Mouse (Mus musculus): ENCODE measurements at regions not wholly inside any gene's neighbourhood (a gene's known extent, or its start where the extent isn't known, plus 50 kb on each side); places are given as distances from the start of the nearest gene placed in this dataset.
A peak's percentile ranks its signal among the peaks of the same experiment; 100 is the strongest.
"Not testable (repeated sequence)": the region's sequence is repeated elsewhere in the genome, so short reads cannot be mapped to it uniquely, and the experiment has no call there.

DNA sequence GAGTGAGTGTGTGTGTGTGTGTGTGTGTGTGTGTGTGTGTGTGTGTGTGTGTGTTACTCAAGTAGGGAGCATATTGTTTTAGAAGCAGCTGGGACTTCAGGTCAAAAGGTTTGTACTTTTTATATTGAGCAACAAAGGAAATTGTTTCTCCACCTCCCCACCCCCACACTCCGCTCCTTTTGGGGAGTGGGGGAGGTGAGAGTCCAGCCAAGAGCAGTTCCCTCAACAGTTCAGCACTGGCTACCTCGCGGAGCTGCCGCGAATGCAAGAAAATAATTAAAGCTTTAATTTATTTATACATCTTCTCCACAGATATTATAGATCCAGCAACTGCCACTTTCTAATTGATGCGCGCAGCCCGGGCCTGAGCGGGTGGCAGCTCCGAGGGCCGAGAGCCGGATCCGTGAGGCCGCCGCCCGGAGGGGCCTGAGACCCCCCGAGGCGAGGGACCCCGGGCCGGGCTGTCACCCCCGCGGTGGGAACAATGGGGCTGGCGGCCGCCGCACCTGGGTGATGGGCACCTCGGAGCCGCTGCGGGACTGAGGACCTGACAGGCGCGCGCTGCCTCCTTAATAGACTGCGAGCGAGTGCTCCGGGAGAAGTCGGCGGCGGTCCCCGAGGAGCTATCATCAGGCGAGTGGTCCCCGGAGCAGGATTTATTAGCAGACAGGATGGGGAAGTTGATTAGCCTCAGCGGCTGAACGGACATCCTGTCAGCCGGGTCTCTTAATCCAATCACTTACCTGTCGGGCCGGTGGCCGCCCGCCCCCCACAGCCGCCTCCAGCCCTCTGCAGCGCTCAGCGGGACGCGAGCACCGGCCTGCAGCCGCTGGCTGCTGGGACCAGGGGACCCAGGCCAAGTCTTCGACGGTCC is 124.4 kb downstream of the Melk start:
- peak; percentile 71 for DNase-seq

DNA sequence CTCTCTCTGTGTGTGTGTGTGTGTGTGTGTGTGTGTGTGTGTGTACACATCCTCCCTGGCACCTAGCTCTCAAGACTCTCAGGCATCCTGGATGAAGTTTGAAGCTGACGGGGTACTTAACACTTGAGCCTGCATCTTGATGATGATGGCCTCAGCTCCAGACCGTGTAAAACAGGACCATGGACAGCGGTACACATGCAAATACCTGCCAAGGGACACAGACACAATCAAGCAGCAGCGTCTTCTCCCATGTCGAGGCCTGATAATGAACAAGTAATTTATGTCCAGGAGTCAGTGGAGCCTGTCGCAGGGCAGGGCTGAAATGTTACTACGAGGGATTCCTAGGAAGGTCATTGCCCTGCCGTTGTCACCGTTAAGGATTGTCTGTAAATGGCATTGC is 133.9 kb downstream of the Melk start:
- DNase-seq = peak; percentile 72

DNA sequence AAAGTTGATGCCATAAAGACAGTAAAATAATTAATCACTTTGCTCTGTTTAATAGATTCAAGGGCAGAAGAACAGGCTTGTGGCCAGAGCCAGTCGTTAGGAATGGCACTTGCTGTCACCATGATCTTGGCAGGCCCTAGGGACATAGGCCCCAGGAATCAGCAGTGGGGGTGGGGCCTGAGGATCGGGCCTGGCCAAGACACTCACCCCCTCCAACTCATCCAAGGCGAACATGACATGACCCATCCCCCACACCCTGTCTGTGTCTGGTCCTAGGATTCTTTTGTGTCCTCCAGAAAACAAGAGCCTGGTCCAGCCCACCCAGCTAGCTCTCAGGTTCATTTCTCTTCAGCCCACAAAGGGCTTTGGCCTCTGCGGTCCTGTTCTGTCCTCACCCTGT is 144.8 kb downstream of the Melk start:
- DNase-seq = no peak

DNA sequence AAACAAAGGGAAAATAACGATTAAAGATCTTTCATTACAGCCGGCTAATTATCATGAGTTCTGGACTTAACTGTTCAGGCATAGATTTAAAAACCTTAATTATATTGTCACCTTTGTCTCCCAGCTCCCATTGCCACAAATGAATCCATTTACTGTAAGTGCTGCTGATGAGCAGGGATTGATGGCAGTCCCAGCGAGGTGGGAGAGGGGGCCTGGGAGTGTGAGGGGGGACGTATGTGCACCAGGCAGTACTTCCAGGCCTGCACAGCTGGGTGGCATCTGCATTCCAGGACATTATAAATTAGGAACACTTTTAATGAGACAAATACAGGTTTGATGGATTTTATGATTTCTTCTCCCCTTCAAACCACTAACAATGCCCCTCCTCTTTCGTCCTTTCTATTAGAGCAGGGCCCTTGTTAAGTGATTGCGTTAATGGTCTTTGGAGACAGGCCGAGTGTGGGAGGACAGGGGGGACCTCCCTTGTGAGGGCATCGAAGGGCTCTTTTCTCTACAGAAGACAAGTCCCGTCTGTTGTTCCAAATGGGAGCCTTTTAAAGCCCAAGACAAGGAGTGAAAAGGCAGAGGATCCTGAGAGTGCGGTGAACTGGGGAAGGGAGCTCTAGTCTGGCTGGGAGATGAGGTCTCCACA is 150.3 kb downstream of the Melk start:
- DNase-seq = no peak

DNA sequence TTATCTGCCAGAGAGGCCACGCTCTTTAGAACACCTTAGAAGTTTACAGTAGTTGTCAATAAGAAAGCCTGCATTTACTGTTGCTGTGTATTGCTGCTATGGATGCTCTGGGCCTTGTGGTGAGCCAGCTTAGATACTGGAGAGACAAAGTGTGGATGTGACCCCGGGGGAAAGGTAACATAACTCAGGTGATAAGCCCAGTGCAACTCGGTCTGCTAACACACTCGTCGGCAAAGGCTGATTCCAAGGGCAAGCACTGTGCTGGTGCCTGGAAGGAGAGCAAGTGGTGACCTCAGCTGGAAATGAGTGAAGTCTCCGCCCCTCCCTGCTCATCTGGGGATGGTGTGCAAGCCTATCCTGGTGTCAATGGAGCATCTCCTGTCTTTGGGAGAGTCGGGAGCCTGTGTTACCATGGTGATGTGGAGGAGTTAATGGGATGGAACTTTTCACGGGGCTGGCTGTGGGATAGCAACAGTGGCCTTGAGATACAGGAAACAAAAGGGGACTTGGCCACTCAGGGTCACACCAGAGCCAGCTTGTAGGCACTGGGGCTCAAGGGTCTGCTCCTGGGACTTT is 151.5 kb downstream of the Melk start:
- DNase-seq = peak; percentile 34

DNA sequence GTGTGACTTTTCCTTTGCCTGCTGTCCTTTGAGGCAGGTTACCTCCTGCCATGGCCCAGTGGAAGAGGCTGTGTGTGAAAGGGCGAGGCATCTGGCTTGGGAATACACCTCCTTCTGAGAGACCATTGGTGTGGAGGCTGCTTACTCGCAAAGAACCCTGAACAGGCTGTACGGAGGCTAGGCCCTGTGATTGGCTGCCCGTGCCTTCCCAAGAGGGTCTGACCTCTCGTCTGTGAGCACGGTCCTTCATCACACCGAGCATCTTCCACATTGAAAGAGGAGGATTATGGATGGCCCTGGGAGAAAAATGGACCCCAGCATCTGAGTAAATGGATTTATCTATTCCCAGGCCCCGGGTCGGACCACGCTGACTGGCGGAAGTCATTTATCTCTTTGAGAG is 152.9 kb downstream of the Melk start:
- DNase-seq = no peak

DNA sequence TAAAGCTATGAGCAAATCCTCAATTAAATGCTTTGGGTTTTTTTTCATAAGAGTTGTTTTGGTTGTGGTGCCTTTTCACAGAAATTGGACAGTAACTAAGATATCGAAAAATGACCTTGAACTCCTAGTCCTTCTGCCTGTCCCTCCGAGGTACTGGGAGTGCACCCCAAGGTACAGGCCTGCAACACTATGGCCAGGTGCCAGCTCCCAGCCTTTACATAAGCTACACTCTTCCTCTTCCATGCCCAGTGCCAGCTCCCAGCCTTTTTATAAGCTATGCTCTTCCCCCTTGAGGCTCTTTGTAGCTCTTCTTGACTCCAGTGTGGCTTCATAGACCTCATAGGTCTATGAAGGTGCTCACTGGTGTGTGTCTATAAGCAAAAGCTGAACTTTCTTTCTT is 155.2 kb downstream of the Melk start:
- no peak for DNase-seq

DNA sequence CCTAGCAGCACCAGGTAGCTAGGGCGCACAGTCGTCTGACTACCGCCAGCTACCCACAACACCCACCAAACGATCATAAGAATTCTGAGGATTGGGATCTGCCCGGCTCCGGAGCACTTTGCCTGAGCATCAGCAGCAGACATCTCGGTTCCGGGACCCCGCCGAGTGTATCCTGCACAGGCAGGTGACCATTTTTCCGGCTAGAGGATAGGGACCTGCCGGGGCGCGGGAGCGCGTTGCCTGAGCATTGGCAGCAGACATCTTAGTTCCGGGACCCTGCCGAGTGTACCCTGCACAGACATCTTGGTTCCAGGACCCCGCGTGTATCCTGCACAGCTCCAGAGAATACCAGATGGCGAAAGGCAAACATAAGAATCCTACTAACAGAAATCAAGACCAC is 172.8 kb downstream of the Melk start:
- not testable (repeated sequence) for DNase-seq

Data from embryo, embryonic 11 days (tissue).